Comparison of ENCODE assay signal across 17 mouse cellular contexts in genomic region chr3:122458743-122459142, GRCm38 (mm10).
A peak's percentile ranks its signal among the peaks of the same experiment; 100 is the strongest.
DNase-seq lines count a peak whose midpoint lies in the region; ATAC-seq and TF ChIP-seq lines count a peak whose summit lies in the region.
"Had no signal": no experiment of that assay in that cellular context is flagged by ENCODE, and none has a peak within 500 bp of the region (broad histone marks: within the 10 kb centered on the region; RNA-seq: fewer than 3 reads in every experiment).

No protein-coding gene starts in this region.

- H3K36me3 ChIP-seq in kidney, postnatal 0 days (ENCODE audit: insufficient read depth, low read length) = no peaks in the 10 kb centered on the region
- H3K36me3 ChIP-seq in CH12.LX (replicated peaks in 1 of 2; ENCODE audit: control insufficient read depth in 1 of 2, insufficient read depth in 1 of 2, low read length in 1 of 2) = peaks cover 15 to 58% of the 10 kb centered on the region in 2 experiments
- H3K36me3 ChIP-seq in ES-Bruce4 (ENCODE audit: control insufficient read depth, insufficient read depth, low read length, poor library complexity, severe bottlenecking) = no peaks in the 10 kb centered on the region
- H3K36me3 ChIP-seq in heart, embryonic 10.5 days = no peaks in the 10 kb centered on the region
- H3K36me3 ChIP-seq: forebrain, embryonic 12.5 days; heart, embryonic 15.5 days; hindbrain, embryonic 12.5 days; liver, embryonic 12.5 days had no signal

- no peak for TF ChIP-seq CTCF in kidney, postnatal 0 days (IDR thresholded peaks at IDR 0.05; ENCODE audit: low read depth)
- TF ChIP-seq CTCF in CH12.LX (conservative IDR thresholded peaks at IDR 0.05 in 1 of 2, IDR thresholded peaks at IDR 0.05 in 1 of 2; ENCODE audit: low read depth in 2 of 2, low read length in 2 of 2) (no peak), ES-Bruce4 (IDR thresholded peaks at IDR 0.05; ENCODE audit: low read depth, low read length) (no peak)

- no peaks in the 10 kb centered on the region for H3K9me3 ChIP-seq in kidney, postnatal 0 days (replicated peaks; ENCODE audit: low read length)
- no peaks in the 10 kb centered on the region for H3K9me3 ChIP-seq in CH12.LX (replicated peaks; ENCODE audit: low read length)
- no peaks in the 10 kb centered on the region for H3K9me3 ChIP-seq in ES-Bruce4 (replicated peaks; ENCODE audit: control insufficient read depth, insufficient read depth, low read length, poor library complexity, severe bottlenecking)
- H3K9me3 ChIP-seq in heart, embryonic 10.5 days = no peaks in the 10 kb centered on the region
- H3K9me3 ChIP-seq: forebrain, embryonic 12.5 days; heart, embryonic 15.5 days; hindbrain, embryonic 12.5 days; liver, embryonic 12.5 days had no signal

- in situ Hi-C loops in CH12.LX (cut with MboI; ENCODE audit: low pct_ligation_motif_present, low pct_unique_long_range_greater_than_20kb, low sequenced_read_pairs) = loop anchor here (5.0 kb wide), 1 partner anchor 36 kb away; no protein-coding TSS in a partner anchor

- H3K9ac ChIP-seq in kidney, postnatal 0 days (ENCODE audit: low read depth, low read length) = no peak overlapping the region
- H3K9ac ChIP-seq in CH12.LX (ENCODE audit: insufficient read depth, low read depth) = no peak overlapping the region
- no peak overlapping the region for H3K9ac ChIP-seq in ES-Bruce4 (ENCODE audit: low read depth, poor library complexity, severe bottlenecking)
- H3K9ac ChIP-seq: forebrain, embryonic 12.5 days; heart, embryonic 15.5 days; hindbrain, embryonic 12.5 days; liver, embryonic 12.5 days had no signal

- no peak for DNase-seq in kidney, postnatal 0 days (ENCODE audit: low spot score)
- no peak for DNase-seq in kidney, postnatal 36 days
- DNase-seq in CH12.LX (ENCODE audit: extremely low read depth) = peak; percentile 42
- DNase-seq in lung, postnatal 14 days = peak; percentile 20
- no peak for DNase-seq in spleen, postnatal 36 days (ENCODE audit: low spot score in 2 of 2)
- no peak for DNase-seq in heart, embryonic 10.5 days (ENCODE audit: low spot score)
- DNase-seq: adrenal gland, adult 8-10 months; cerebellum, adult 11-12 months; cerebellum, postnatal 36 days; midbrain, embryonic 14.5 days; retina, postnatal 1 day had no signal

- WGBS in kidney, postnatal 0 days = 56% methylated on average over 8 of the region's 8 CpGs
- 54% methylated on average over 8 of the region's 8 CpGs for WGBS in heart, embryonic 10.5 days

- no peak overlapping the region for H3K4me2 ChIP-seq in kidney, postnatal 0 days (ENCODE audit: low read length)
- peak overlapping the region; percentile 63 for H3K4me2 ChIP-seq in CH12.LX (ENCODE audit: insufficient read depth, low read depth, poor library complexity, severe bottlenecking)
- H3K4me2 ChIP-seq: forebrain, embryonic 12.5 days; heart, embryonic 15.5 days; hindbrain, embryonic 12.5 days; liver, embryonic 12.5 days had no signal

- no peak for TF ChIP-seq RAD21 in CH12.LX (IDR thresholded peaks at IDR 0.05; ENCODE audit: low read depth, low read length)

- ATAC-seq in kidney, postnatal 0 days (replicated peaks; ENCODE audit: low FRiP score, low read depth) = peak; percentile 43
- ATAC-seq: liver, embryonic 12.5 days had no signal

- TF ChIP-seq EP300 in CH12.LX (IDR thresholded peaks at IDR 0.05; ENCODE audit: low read length) (no peak), ES-Bruce4 (IDR thresholded peaks at IDR 0.05; ENCODE audit: insufficient read depth, low read depth, low read length) (no peak)

- peak overlapping the region; percentile 28; the same call in 1 of the 2 replicates for H3K27ac ChIP-seq in kidney, postnatal 0 days
- no peak overlapping the region; the same call in 1 of the 2 replicates for H3K27ac ChIP-seq in CH12.LX (ENCODE audit: insufficient read depth, low read depth)
- peak overlapping the region; percentile 13; the same call in 1 of the 2 replicates for H3K27ac ChIP-seq in ES-Bruce4 (ENCODE audit: insufficient read depth, low read length)
- H3K27ac ChIP-seq in heart, embryonic 10.5 days = no peak overlapping the region
- H3K27ac ChIP-seq: forebrain, embryonic 12.5 days; heart, embryonic 15.5 days; hindbrain, embryonic 12.5 days; layer of hippocampus, adult 2 months; liver, embryonic 12.5 days had no signal

- 0 out of 2 replicates have a peak, but pooled peaks cover 2% of the 10 kb centered on the region for H3K4me1 ChIP-seq in kidney, postnatal 0 days (replicated peaks; ENCODE audit: insufficient read depth, low read length)
- peaks cover 39 to 99% of the 10 kb centered on the region in 2 experiments for H3K4me1 ChIP-seq in CH12.LX (ENCODE audit: control insufficient read depth in 1 of 2, insufficient read depth in 2 of 2)
- H3K4me1 ChIP-seq in ES-Bruce4 (ENCODE audit: control insufficient read depth, insufficient read depth, low read length) = peaks cover 6% of the 10 kb centered on the region
- H3K4me1 ChIP-seq in heart, embryonic 10.5 days = peaks cover 28% of the 10 kb centered on the region; the same call in 1 of the 2 replicates

- TF ChIP-seq POLR2A in CH12.LX (IDR thresholded peaks at IDR 0.05; ENCODE audit: low read depth, low read length) = no peak
- TF ChIP-seq POLR2A in ES-Bruce4 (IDR thresholded peaks at IDR 0.05; ENCODE audit: insufficient read depth, low read length) = no peak

- H3K4me3 ChIP-seq in kidney, postnatal 0 days (replicated peaks; ENCODE audit: low read depth, low read length) = no peak overlapping the region
- H3K4me3 ChIP-seq in CH12.LX (replicated peaks in 1 of 3; ENCODE audit: low read depth in 2 of 3, low read length in 2 of 3, poor library complexity in 1 of 3) (no peak overlapping the region), ES-Bruce4 (ENCODE audit: low read depth, low read length) (no peak overlapping the region)
- H3K4me3 ChIP-seq in heart, embryonic 10.5 days = no peak overlapping the region
- H3K4me3 ChIP-seq: forebrain, embryonic 12.5 days; heart, embryonic 15.5 days; hindbrain, embryonic 12.5 days; layer of hippocampus, adult 2 months; liver, embryonic 12.5 days had no signal

- dilution Hi-C loops in CH12.LX (cut with MboI; ENCODE audit: extremely low pct_ligation_motif_present, extremely low pct_unique_long_range_greater_than_20kb, low sequenced_read_pairs) = no loop called here

- peaks cover 40% of the 10 kb centered on the region for H3K79me2 ChIP-seq in CH12.LX (replicated peaks; ENCODE audit: control insufficient read depth, extremely low read depth, insufficient read depth, poor library complexity, severe bottlenecking)

- no peaks in the 10 kb centered on the region for H3K27me3 ChIP-seq in kidney, postnatal 0 days (ENCODE audit: insufficient read depth, low read length)
- H3K27me3 ChIP-seq in CH12.LX (replicated peaks) (no peaks in the 10 kb centered on the region), ES-Bruce4 (ENCODE audit: control insufficient read depth, insufficient read depth, low read length, poor library complexity, severe bottlenecking) (no peaks in the 10 kb centered on the region)
- peaks cover 48% of the 10 kb centered on the region for H3K27me3 ChIP-seq in heart, embryonic 10.5 days (ENCODE audit: insufficient read depth, poor library complexity, severe bottlenecking)
- H3K27me3 ChIP-seq: forebrain, embryonic 12.5 days; hindbrain, embryonic 12.5 days; liver, embryonic 12.5 days had no signal

TF ChIP-seq in CH12.LX, 34 proteins besides CTCF, POLR2A, EP300 and RAD21:
- 0 out of 2 replicates have a peak, but pooled peaks have one; percentile 24 for TF ChIP-seq IRF4 (IDR thresholded peaks at IDR 0.05; ENCODE audit: low read depth, low read length)
- TF ChIP-seq ZNF384 (IDR thresholded peaks at IDR 0.05; ENCODE audit: low read depth, low read length) = peak; percentile 69; the same call in 1 of the 2 replicates
- TF ChIP-seq ETS1 (conservative IDR thresholded peaks at IDR 0.05; ENCODE audit: low read depth, low read length) = peak; percentile 34; the same call in 1 of the 2 replicates
- TF ChIP-seq ZKSCAN1 (IDR thresholded peaks at IDR 0.05; ENCODE audit: borderline replicate concordance, low read depth, low read length) = no peak
- peak; percentile 26; the same call in 1 of the 2 replicates for TF ChIP-seq TCF12 (IDR thresholded peaks at IDR 0.05; ENCODE audit: low read depth, low read length)
- no peak for TF ChIP-seq POLR2AphosphoS2 (IDR thresholded peaks at IDR 0.05; ENCODE audit: low read depth, low read length)
TF ChIP-seq in CH12.LX: peak in this region for 4.

Comparison
In these comparisons a context has a peak if more than half of its experiments do, and no peak if none do; other contexts are left out.
1. DNase-seq: peak in CH12.LX (single experiment) and lung, postnatal 14 days (single experiment); none in kidney, postnatal 0 days (single experiment), kidney, postnatal 36 days (0 of 2), spleen, postnatal 36 days (0 of 2) and heart, embryonic 10.5 days (single experiment).
2. H3K27ac ChIP-seq: peak in kidney, postnatal 0 days (single experiment) and ES-Bruce4 (single experiment); none in CH12.LX (single experiment) and heart, embryonic 10.5 days (single experiment).